Mouse (Mus musculus) lung, postnatal 0 days (tissue): ENCODE measurements around the gene Dixdc1. TPM values are rescaled to one million over a fixed set of nuclear protein-coding genes. Genes with fewer than 3 reads are reported as not detected.

Experiments
- ATAC-seq: fragments of 200-750 bp; cut with Nextera tagmentation; 2 replicates; pipeline ENCODE4 v1.8.0; 2017; ENCODE audit warnings: moderate library complexity
- DNase-seq: peaks from one replicate; pipeline ENCODE4 v3.0.0-alpha.2; 2016; ENCODE audit warnings: low spot score
- H3K27ac ChIP-seq: fragments of 300-500 bp; sonication (generic); 2 replicates; pipeline ENCODE4 v1.5.1; 2014; ENCODE audit warnings: antibody characterized with exemption, mild to moderate bottlenecking, low read length, mixed read lengths
- H3K27me3 ChIP-seq: fragments of 300-500 bp; sonication (generic); replicated peaks from 2 replicates; pipeline ENCODE4 v1.6.1; 2014; ENCODE audit warnings: low read length, mixed read lengths; ENCODE audit not compliant: insufficient read depth
- H3K36me3 ChIP-seq: fragments of 300-500 bp; sonication (generic); 2 replicates; pipeline ENCODE4 v1.6.1; 2014; ENCODE audit warnings: low read length, mixed read lengths; ENCODE audit not compliant: insufficient read depth
- H3K4me1 ChIP-seq: fragments of 300-500 bp; sonication (generic); 2 replicates; pipeline ENCODE4 v1.6.1; 2014; ENCODE audit warnings: antibody characterized with exemption, low read depth, low read length, mixed read lengths; ENCODE audit not compliant: insufficient read depth
- H3K4me2 ChIP-seq: fragments of 300-500 bp; sonication (generic); replicated peaks from 2 replicates; pipeline ENCODE4 v1.6.1; 2014; ENCODE audit warnings: low read depth, mild to moderate bottlenecking, low read length, moderate library complexity, mixed read lengths
- H3K4me3 ChIP-seq: fragments of 300-500 bp; sonication (generic); 2 replicates; pipeline ENCODE4 v1.5.1; 2014; ENCODE audit warnings: low read depth, low read length
- H3K9ac ChIP-seq: fragments of 300-500 bp; sonication (generic); replicated peaks from 2 replicates; pipeline ENCODE4 v1.6.1; 2014; ENCODE audit warnings: low read depth, mild to moderate bottlenecking
- H3K9me3 ChIP-seq: fragments of 300-500 bp; sonication (generic); 2 replicates; pipeline ENCODE4 v1.6.1; 2016; ENCODE audit warnings: low read length, mixed read lengths
- CTCF ChIP-seq: IDR thresholded peaks from 2 replicates; pipeline ENCODE4 v1.5.1; 2016; ENCODE audit warnings: antibody characterized with exemption, mild to moderate bottlenecking
- EP300 ChIP-seq: IDR thresholded peaks from 2 replicates; pipeline ENCODE4 v1.6.1; 2016; ENCODE audit warnings: antibody characterized with exemption, mild to moderate bottlenecking, control low read depth
- WGBS: fragments of 180-500 bp; shearing (Covaris S2); extraction: QIAGEN DNeasy Blood & Tissue Kit; methylation state at CpG from one replicate; pipeline ENCODE4 v1.1.7; 2014; 5-methylcytosine and 5-hydroxymethylcytosine counted together
- polyA plus RNA-seq: library from polyadenylated mRNA; unstranded; fragments of >200 nt; fragmentation: Nextera tagmentation; extraction: Ambion mirVana; gene quantifications from 2 replicates; pipeline ENCODE4 v1.2.1, GENCODE M21; 2015

The Dixdc1 gene
- polyA plus RNA-seq, 1 experiment from 2014 or later: 5.4 TPM

- Histone ChIP-seq H3K4me2 (no peak overlapping the region), H3K36me3 (no peaks in the 10 kb centered on the region), H3K4me3 (no peak overlapping the region), H3K9me3 (no peaks in the 10 kb centered on the region), H3K4me1 (no peaks in the 10 kb centered on the region), H3K27ac (no peak overlapping the region), H3K9ac (no peak overlapping the region), H3K27me3 (no peaks in the 10 kb centered on the region)
- TF ChIP-seq CTCF (peak; percentile 89), EP300 (no peak)
- DNase-seq (peak; percentile 71), ATAC-seq (no peak)
- WGBS: 5% methylated on average over 9 of the region's 9 CpGs
Measured at GRCm38 (mm10) chr9:50734989-50735388, 4.3 kb downstream of the Dixdc1 start.

DNA sequence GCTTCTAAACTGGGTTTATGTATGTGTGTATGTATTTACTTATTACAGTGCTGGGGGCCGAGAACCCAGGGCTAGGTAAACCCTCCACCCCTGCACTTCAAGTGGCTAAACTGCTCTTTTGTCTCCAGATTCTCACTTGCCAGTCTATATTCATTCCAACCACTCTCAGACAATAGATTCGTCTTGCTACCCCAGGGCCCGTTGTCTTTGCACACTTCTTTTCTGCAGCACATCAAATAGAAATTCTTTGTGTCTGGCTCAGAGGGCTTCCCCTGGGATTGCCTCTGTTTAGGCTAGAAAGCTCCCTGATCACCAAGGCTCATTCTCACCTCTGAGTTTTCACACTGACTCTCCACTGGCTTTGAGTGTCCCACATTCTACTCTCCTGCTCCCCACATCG lies 6.8 kb downstream of the Dixdc1 start:
- no peak overlapping the region for H3K4me3 ChIP-seq
- H3K27ac ChIP-seq: no peak overlapping the region
- 0 out of 2 replicates have a peak, but pooled peaks cover under 1% of the 10 kb centered on the region for H3K4me1 ChIP-seq
- DNase-seq: no peak
- H3K4me2 ChIP-seq: no peak overlapping the region
- no peaks in the 10 kb centered on the region for H3K36me3 ChIP-seq
- 30% methylated on average over 4 of the region's 4 CpGs for WGBS
- H3K27me3 ChIP-seq: no peaks in the 10 kb centered on the region
- TF ChIP-seq CTCF (no peak), EP300 (no peak)
- H3K9me3 ChIP-seq: no peaks in the 10 kb centered on the region
- no peak overlapping the region for H3K9ac ChIP-seq
- no peak for ATAC-seq

DNA sequence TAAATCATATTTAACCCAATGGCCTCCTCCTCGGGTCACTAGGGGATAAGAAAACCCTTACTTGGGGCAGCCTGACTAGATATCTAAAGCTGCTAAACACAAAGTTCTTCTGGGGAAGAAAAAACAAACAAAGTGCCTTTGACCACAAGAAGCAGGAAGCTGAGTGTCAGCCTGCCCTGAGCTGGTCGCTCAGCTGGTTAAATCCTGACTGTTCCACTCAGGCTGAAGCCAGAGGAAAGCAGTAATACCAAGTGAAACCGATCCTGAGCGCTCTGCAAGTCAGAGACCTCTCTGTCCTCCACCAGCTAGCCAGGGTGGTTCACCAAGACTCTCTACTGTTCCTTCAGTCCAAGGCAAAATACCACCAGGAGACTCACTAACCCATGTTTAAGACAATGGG lies 9.7 kb downstream of the Dixdc1 start:
- DNase-seq (no peak), ATAC-seq (no peak)
- no peak overlapping the region for H3K4me2 ChIP-seq
- 0 out of 2 replicates have a peak, but pooled peaks cover 3% of the 10 kb centered on the region for H3K4me1 ChIP-seq
- 28% methylated on average over 4 of the region's 4 CpGs for WGBS
- no peaks in the 10 kb centered on the region for H3K9me3 ChIP-seq
- H3K27ac ChIP-seq: no peak overlapping the region
- no peak overlapping the region for H3K9ac ChIP-seq
- H3K27me3 ChIP-seq: no peaks in the 10 kb centered on the region
- TF ChIP-seq CTCF: no peak
- TF ChIP-seq EP300: no peak
- H3K4me3 ChIP-seq: no peak overlapping the region
- no peaks in the 10 kb centered on the region for H3K36me3 ChIP-seq

DNA sequence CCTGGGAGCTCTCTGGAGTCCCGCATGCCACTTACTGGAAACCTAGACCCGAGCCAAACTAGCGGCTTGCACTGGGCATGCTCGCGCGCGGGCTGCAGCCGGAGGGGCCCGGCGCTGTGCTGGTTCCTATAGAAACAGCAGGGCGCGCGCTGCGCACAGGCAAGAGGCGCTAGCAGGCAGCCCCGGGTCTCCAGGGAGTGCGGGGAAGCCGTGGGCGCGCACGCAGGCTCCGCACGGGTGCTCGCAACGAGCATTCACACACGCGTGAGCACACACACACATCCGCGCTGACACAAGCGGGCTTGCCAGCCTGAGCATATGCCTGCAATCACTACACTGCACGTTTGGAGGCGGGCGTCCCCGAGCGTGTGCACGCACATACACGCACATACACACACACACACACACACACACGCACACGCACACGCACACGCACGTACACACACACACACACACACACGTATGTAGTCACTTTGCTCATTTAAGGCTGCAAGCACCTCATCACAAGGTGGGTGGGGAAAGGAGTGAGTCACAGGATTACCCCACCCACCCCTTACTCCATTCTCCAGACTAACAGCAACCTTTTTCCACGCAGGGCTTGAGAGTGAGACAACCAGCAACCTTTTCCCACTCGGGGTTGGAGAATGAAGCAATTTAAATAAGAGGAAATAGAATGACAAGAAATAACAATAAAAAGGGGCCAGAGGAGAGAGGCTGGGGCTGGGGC lies 11.2 kb downstream of the Dixdc1 start:
- Histone ChIP-seq H3K9ac (0 out of 2 replicates have a peak overlapping the region, but pooled peaks have one; percentile 19), H3K9me3 (no peaks in the 10 kb centered on the region), H3K4me3 (peak overlapping the region; percentile 51), H3K4me1 (peaks cover 5% of the 10 kb centered on the region), H3K4me2 (peak overlapping the region; percentile 95), H3K27ac (no peak overlapping the region), H3K36me3 (no peaks in the 10 kb centered on the region), H3K27me3 (no peaks in the 10 kb centered on the region)
- 1% methylated on average over 45 of the region's 45 CpGs for WGBS
- peak; percentile 87 for ATAC-seq
- peak; percentile 44 for TF ChIP-seq CTCF
- no peak for TF ChIP-seq EP300
- peak; percentile 72 for DNase-seq

DNA sequence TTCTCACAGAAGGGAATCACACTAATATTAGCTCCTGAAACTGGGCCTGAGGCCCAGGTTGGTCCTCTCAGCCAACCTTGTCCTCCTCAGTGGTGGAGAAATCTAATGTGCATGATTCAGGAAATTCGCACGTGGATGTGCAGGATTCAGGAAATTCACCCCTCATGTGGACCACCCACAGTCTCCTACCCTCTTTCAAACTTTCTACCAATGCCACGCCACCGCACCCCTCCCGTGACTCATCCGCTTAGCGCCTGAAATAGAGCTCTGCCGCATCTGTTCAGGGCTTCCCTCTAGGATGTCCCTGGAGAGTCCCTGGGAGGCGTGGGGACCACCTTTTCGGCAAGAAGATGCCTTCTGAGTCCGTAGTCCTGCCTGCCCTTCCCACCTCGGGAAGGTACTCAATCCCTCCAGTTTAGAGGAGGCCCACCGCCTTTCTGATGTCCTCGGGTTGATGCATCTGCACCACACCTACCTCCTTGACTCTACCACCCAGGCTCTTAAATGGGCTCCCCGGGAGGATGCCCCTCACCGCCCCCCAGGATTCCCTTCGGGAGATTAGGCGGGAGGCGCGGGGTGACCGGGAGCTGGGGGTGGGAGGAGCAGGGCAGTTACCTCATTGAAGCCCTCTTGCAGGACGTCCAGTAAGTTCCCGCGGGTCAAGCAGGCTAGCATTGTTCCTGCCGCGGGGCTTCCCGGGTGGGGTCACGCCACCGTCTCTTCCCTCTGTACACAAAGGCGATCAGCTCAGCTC lies 12.0 kb downstream of the Dixdc1 start:
- no peak for TF ChIP-seq CTCF
- no peak for TF ChIP-seq EP300
- Histone ChIP-seq H3K4me2 (peak overlapping the region; percentile 95), H3K27me3 (no peaks in the 10 kb centered on the region), H3K9me3 (no peaks in the 10 kb centered on the region), H3K4me3 (peak overlapping the region; percentile 51), H3K27ac (no peak overlapping the region), H3K9ac (0 out of 2 replicates have a peak overlapping the region, but pooled peaks have one; percentile 19), H3K36me3 (no peaks in the 10 kb centered on the region), H3K4me1 (peaks cover 7% of the 10 kb centered on the region)
- DNase-seq: no peak
- peak; percentile 16; the same call in 1 of the 2 replicates for ATAC-seq
- 8% methylated on average over 30 of the region's 30 CpGs for WGBS

DNA sequence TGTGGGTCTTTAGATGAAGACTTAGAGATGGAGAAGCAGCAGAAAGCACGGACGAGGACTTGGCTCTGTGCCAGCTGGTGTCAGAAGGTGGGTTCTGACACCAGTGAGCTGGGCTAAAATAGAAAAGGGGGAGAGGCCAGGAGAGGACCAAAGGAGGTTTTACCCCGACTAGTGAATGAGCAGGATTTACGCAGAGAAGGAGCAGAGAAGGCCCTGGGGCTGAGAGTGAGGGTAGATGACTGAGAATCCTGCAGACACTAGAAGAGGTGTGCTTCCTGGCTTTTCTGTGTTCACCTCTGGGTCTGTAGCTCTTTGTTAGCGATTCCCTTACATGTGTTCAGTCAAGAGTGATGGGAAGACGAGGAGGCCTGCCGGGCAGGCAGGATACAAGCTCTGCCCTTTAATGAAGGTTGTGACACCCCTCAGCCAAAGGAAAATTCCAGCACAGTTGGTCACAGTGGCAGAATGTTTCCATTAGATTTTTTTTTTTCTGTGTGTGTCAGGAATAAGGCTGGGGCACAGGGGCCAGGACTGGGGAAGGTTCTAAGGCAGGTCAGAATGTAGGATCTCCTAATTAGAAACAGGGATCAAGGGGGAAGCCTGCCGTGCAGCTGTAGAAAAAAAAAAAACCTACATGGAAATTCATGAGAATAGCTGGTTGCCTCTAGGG lies 13.3 kb downstream of the Dixdc1 start:
- Histone ChIP-seq H3K9ac (no peak overlapping the region), H3K4me1 (peaks cover 8% of the 10 kb centered on the region), H3K36me3 (no peaks in the 10 kb centered on the region), H3K27me3 (no peaks in the 10 kb centered on the region), H3K4me2 (no peak overlapping the region), H3K9me3 (no peaks in the 10 kb centered on the region), H3K27ac (no peak overlapping the region), H3K4me3 (no peak overlapping the region)
- DNase-seq (no peak), ATAC-seq (no peak)
- 55% methylated on average over 8 of the region's 8 CpGs for WGBS
- no peak for TF ChIP-seq EP300
- TF ChIP-seq CTCF: no peak
